Mouse (Mus musculus) spleen, adult 12 weeks (tissue): Measurements from ENCODE around the gene Eno2.

Source experiments
- DNase-seq: peaks from one replicate; pipeline ENCODE4 v3.0.0; 2022; ENCODE audit warnings: low spot score

Gene Eno2

DNA sequence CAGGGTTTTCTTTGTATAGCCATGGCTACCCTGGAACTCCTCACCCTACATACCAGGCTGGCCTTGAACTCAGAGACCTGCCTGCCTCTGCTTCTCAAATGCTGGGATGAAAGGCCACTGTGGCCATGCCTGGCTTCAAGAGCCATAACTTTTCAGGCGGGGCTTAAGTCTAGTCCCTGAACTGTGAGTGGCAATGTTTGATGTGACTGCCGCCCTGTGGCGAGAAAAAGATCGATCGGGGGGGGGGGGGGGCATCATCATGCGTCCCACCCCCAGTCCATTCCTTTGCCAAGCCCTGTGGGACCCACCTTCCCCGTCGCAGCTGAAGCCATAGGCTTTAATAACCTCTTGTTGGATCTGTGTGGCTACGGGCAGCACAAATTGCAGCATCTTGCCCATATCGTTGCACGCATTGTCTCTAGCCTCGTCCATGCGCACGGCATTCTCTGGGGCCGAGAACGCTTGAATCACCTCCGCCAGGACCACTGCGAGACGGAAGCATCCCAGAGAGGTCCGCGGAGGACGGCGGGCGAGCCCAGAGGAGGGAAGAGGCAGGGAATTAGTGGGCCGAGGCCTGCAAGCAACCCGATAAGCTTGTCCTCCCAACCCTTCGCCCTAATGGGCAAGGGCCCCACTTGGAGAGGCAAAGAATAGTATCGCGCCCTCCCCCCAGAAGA lies 29.1 kb downstream of the Eno2 start:
- no peak for DNase-seq

DNA sequence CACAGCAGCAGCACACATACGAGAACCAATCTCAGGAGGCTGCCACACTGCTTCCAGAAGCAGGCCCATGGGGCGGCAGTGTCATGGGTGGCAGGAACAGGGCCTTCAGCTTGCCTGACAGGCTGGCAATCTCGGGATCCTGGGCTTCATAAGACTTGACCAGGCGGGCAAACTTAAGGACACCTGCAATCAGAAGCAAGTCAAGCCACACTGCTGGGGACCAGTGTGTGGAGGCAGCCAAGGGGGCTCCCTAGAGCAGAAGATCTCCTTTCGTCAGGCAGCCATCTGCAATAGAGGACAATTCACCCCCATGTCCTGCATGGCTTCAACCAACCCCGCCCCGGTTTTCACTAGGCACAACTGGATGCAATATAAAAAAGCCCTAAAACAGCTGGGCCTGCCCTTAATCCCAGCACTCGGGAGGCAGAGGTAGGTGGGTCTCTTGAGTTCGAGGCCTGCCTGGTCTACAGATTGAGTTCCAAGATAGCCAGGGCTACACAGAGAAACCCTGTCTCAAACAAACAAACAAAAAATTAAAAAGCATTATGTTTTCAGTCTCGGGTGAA lies 30.2 kb downstream of the Eno2 start:
- no peak for DNase-seq

DNA sequence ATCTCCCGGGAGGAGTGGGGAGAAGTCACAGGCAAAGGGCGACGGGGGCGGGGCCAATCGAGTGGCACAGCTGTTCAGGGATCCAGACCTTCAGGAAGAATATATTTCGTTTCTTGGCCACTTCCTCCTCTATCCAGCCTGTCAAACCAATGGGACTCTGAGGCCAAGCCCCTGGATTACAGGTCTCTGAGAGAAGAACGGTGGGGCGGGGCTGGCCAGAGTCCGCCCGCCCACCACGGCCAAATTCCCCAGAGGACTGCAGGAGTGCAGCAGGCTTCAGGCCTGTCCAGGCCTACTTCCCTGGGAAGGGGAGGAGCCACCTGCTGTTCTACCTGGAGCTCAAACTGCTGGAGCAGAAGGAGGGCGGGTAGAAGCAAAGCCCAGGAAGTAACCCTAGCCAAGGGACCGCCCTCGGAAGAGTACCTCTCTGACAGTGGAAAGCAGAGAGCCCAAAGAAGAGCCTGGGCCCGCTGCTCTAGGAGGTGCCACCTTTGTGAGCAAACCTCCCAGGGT lies 30.9 kb downstream of the Eno2 start, which contains the start of gene Ptpn6:
Ptpn6 (minus strand) TSS at position 204 of the 513 bp plus-strand sequence.
- DNase-seq, result no peak

DNA sequence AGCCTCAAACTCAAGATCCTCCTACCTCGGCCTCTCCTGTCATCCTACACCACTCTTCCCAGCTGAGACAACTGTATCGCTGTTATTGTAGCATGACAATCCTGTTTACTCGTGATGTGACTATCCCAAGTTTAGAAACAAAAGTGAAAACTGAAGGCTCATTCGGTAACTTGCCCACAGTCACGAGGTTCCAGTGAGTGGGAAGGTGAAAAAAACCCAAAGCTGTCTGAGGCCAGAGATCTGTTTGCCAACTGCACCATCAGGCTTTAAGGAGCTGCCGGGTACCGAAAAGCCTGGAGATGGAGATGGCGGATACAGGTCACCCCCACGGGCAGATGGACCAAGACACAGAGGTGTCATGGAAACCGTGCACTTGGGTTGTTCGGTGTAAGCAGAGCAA lies 32.4 kb downstream of the Eno2 start:
- DNase-seq, result no peak

DNA sequence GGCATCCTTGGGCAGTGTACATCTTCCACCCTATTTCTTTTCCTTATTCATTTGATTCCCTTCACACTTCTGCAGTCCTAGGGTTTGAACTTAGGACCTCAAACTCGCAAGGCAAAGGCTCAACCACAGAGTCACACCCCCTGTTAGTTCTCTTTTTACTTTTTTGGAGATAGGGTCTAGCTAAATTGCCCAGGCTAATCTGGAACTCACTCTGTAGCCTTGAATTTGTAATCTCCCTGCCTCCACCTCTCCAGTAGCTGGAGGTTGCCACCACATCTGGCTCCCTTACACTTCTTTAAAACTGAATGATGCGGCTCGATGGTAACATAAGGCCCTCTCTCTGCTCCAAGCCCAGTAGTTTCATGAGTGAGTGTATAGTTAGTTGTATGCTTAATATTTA lies 35.1 kb downstream of the Eno2 start:
- DNase-seq, result no peak

DNA sequence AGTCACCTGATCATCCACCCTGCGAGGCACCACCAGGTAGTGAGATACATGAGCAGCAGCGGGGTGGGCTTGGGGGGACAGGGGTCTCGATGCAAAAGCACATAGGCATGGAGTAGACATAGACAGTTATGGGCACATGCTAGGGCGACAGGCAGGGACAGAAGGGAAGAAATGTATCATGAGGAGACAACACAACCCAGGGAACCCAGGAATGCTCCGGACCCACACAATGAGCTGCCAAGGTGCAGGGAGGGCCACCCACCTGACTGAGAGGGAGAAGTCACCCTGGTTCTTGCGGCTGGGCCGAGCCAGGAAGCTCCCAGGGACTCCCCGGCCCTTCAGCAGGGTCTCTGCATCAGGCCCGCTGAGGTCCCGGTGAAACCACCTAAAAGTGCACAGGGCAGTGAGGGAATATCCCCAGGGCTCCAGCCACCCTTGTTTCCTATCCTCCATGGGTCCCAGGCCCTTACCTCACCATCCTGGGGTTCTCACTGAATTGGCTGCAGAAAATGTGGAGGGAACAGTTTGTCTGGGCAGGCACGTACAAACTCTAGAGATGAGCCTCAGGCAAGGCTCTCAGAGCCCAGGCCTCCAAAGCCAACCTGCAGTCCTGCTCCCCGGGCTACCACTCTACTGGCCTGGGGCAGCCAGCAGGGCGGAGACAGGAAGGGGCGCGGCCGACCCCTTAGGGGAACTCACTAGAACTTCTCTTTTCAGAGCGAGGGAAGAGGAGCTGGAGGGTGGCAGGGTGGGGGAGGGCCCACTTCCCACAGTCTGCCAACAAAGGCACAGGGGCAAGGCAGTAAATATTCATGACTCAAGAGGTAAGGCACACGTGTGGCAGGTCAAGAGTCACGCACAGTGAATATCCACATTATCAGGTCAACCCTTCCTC lies 36.8 kb downstream of the Eno2 start:
- DNase-seq, result no peak

DNA sequence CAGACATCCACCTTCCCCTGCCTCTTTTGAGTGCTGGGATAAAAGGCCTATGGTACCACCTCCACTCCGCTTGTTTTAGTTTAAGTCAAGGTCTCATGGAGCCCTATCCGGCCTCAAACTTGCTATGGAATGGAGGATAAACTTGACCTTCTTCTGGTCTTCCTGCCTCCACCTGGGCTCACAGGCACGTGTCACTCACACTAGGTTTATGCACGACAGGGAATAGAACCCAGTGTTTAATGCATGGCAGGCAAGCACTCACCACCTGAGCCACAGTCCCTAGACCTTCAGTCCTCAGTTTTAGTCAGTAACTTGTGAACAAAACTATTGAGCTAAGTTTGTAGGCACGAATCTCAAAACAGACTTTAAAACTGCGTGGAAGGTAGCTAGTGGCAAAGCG lies 38.4 kb downstream of the Eno2 start:
- DNase-seq, result no peak

DNA sequence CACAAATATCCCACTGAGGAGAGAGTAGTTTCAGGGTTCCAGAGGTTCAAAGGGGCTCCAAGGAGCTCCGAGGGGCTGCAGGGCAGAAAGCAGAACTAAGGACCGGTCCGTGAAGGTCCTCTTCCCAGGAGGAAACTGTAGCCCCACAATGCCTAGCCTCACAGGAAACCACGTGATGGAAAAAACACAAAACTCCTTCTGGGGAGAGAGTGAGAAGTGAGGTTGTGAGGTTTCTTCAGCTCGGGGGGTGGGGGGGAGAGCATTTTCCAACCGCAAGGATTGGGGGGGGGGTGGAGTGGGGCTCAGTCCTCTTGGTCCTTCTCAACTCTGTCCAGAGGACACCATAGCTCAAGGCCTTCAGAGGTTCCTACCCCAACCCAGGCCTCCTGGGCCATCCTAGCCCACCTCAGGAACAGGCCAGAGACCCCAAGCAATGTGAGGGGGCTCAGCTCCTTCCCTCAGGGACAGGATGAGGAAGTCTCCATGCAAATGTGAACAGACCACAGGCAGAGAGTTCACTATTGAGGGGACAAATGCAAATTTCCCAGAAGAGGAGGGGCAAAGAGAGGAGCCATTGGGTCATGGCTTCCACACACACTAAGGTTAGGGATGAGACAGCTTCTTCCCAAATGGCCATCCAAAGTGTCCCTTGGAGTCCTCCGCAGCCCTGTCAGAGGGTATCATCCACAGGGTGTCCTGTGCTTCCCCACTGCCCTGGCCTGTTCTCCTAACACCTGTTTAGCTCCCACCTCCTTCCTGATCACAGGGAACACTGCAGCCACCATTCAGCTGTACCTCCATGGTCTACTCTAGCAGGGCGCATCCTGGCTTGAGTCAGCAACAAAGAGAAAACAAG lies 39.4 kb downstream of the Eno2 start:
- DNase-seq, result no peak

DNA sequence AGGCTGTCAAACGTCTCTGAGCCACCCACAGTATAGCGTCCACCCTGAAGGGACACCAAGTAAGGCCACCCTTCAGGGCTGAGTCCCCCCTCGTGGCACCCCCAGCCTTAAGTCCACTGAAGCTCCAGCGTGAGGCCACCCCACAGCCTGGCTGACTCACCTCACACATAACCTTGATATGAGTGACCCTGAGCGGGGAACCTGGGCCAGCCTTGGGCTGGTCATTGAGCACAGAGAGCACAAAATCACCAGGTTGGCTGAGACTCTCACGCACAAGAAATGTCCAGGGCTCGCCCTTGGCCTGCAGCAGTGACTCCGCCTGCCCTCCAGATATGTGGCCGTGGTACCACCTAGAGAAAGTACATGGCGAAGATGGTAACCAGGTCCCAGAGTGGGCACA lies 40.9 kb downstream of the Eno2 start:
- DNase-seq, result no peak

DNA sequence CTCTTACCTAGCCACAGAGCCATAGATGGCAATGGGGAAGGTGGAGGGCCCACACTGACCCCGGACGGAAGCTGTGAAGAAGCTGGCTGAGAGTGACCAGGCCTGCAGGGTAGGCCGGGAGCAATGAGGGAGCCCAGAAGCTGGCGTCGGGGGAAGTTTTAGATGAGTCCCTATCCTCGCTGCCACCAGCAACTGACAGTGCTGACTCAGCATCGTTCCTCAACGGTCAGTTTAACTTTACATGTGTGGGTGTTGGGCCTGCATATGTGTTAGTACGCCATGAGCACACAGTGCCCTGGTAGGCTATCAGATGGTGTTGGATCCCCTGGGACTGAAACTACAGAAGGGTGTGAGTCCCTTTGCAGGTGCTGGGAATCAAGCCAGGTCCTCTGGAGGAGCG lies 45.0 kb downstream of the Eno2 start:
- no peak for DNase-seq

DNA sequence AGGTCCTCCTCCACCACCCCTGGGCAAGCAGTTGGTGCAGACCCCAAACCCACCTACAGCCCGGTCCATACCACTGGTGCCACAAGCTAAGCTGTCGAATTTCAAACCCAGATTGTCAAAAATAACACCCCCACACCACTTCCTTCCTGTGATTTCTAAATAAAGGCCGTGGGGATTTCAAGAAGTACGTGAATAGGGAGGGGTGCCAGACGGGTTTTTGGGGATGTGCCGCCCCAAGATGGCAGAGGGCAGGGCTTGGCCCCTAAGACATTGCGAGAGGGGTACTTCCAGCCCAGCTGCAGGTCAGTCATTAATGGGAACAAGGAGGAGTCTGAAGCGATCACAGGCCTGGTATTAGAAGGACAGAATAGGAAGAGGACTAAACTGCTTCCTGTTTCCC lies 45.9 kb downstream of the Eno2 start:
- no peak for DNase-seq

DNA sequence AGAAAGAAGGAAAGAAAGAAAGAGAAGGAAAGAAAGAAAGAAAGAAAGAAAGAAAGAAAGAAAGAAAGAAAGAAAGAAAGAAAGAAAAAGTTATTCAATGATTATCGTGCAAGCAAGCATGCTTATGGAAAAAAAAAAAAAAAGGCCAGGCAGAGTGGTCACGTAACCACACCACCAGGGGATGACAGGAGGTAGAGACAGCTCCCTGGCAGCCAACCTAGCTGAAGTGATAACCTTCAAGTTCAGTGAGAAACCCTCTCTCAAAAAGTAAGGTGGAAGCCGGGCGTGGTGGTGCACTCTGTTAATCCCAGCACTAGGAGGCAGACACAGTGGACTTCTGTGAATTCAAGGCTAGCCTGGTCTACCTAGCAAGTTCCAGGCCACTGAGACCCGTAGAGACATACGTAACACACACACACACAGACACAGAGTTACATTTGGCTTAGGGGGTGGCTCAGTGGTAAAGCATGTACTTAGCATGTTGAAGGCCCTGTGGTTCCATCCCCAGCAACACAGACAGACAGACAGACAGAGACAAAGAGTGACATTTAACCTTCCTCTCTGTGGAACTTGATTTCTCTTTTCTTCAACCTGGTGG lies 46.5 kb downstream of the Eno2 start:
- DNase-seq, result no peak

DNA sequence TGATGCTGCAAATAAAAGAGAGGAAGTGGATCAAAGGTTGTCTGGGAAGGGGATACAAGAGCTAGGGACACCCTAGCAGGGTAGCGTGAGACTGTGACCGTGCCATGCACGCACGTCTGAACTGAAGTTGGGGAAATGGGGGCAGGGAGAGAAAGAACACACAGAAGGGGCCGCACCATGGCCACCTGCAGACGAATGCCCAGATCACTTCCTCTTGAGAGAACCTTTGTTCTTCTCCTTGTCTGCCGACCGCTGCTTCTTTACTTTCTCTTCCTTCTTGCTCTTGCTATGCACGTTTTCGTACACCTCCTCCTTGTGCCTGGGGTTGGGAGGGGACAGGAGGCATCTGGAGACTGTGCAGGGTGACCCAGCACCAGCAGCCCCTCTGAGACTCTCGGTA lies 48.6 kb downstream of the Eno2 start:
- DNase-seq, result no peak

DNA sequence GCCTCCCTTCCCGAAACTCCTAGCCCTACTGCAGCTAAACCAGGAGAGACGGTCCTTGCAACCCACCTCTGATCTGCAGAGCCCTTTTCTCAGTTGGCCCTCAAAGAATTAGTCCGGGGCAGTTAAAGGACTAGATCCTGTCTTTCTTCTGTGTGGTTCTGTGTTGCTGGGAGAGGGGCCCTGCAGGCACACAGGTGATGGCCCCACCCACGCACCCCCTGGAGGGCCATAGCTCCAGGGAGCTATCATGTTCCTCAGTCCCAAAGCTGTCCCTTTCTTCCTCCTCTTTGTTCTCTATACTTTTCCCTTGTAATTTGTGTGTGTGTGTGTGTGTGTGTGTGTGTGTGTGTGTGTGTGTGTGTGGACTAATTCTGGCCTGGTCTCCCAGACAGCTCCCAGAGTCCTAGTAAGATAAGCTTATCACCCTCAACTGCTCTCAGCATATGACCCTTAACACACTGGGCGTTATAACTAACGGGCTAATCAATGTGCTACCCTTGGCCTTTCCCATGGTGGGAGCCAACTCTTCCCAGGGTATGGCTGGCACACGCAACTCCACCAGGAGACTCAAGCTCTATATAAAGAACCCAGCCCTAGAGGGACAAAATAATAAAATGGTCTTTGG lies 50.0 kb downstream of the Eno2 start:
- no peak for DNase-seq

DNA sequence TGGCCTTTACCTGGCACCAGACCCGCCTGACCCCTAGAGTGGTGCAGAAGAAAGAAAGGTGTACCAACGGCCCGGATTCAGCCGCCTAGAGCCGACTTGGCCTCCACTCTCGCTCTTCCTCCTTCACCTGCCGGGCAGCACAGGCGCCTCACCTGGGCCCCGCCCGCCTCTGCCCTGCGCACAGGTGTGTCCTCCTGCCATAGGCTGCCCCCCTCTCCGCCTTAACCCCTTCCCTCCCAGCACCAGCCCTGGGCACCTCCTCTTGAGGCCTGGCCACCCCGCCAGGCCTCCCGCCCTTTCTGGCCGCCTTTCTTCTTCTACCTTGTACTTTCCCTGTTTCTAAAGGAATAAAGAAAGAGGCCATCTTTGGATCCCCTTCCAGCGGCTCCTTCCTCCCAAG lies 50.8 kb downstream of the Eno2 start:
- DNase-seq, result no peak

DNA sequence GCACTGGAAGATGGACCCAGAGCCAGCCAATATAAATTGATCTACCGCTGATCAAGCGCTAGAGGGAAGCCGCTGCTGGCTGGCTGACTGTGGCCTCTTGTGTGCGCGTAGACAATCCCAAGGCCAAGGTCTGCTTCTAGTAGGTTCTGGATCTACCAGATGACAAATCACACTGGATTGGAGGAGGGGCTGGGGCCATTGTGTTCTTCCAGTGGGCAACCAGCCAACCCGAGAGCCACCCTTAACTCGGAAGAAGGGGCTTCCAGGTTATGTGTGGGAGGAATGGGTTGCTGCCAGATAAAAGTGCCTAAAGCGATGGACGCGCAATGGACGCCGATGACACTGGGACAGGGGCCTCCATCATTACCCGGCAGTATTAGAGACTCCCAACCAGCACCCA lies 51.5 kb downstream of the Eno2 start:
- no peak for DNase-seq

DNA sequence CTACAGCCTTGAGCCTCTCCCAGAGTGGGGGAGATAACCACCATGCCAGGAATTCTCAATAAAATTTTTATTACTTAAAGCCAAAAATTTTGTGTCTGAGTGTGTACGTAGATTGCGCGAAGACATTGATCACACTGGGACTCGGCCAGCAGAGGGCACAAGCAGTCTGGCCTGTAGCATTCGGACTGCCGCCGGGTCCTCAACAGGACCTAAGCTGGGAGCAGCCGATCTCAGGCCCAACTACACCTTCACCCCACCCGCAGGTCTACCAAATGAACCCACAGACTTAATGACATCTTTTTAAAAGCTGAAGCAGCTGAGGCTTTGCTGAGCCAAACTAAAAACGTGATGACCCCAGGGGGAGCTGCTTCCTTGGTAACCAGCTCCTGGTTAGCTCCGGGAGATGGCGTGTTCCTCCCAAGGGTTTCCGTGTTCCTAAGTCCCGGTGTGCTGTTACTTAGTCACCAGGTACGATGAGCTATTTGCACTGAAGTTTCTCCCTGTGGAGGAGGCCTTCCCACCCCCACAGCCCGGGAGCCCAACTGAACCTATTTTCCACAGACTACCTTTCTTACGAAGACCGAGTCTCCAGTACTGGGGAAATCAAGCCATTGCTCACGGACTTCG lies 52.5 kb downstream of the Eno2 start:
- DNase-seq, result peak; percentile 56

DNA sequence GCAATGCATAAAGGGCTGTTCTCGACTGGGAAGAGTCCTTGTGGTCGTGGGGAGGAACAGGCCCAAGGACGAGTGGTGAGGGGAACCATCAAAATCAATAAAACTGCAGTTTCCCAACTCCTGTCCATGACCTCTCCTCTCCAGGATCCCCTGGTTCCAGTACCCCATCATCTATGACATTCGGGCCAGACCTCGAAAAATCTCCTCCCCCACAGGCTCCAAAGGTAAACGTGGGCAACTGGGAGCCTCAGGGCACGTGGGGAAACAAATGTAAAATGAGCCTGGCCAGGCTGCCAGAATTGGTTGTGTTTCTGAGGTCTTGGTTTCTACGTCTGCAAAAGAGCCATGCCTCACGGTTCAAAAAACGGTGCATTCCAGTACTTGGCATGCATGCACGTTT lies 56.6 kb downstream of the Eno2 start:
- DNase-seq, result no peak

DNA sequence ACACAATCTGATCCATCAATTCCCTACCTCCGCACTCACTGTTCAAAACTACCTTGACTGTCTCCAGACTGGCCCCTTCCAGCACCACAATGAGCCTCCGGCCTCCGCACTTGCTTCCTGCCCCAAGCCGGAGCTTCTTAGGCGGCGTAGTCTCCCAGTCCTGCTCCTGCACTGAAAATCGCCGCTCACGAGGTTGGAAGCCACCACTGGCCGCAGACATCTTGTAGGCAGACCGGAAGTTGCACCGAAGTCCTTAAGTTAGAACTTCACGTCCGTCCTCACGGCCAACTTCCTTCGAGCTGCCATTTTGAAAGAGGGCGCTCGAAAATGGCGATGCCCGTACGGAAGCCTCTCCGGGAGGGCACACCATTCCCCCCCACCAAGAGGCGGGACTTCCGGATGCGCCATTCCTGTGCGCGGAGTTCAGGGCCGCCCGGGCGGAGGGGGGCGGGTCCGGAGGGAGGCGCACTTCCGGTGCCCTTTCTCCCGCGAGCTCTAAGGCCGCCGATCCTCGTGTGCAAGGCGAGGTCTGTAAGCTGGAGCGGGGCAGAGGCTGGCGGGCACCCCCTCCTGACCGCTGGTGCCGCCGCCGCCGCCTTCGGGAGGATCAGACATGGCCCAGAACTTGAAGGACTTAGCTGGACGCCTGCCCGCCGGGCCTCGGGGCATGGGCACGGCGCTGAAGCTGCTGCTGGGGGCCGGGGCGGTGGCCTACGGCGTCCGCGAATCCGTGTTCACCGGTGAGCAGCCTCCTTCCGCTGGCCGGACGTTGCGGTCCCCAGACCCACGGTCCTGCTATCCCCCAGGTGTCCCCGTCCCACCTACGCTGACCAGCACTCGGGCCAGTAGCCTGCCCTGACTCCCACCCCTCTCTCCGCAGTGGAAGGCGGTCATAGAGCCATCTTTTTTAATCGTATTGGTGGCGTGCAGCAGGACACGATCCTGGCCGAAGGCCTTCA lies 57.4 kb downstream of the Eno2 start, which contains the start of the genes Emg1 and Phb2:
Emg1 (minus strand) TSS at position 355 of the 959 bp plus-strand sequence.
Phb2 (plus strand) TSS at position 513 of the 959 bp plus-strand sequence.
- peak; percentile 97 for DNase-seq
